Mouse (Mus musculus) B cell, adult 62 days (primary cell): ENCODE data around the gene Rpl13a. TPM values are rescaled to one million over a fixed set of nuclear protein-coding genes. Genes with fewer than 3 reads are reported as not detected.

Experiments used
- total RNA-seq: library from RNA; stranded (reverse); gene quantifications from 4 replicates; pipeline ENCODE4 v1.2.4, GENCODE M21; 2023

The Rpl13a gene
- 4,153 to 4,573 TPM (median 4,453 TPM) in 4 replicates for total RNA-seq

GRCm38 (mm10) chr7:45128624-45129246 is at the start of gene Rpl13a:
Rpl13a (minus strand) TSS chr7:45128761.

GRCm38 (mm10) chr7:45163735-45164490 is 35.4 kb upstream of the Rpl13a start, which contains the start of gene Slc17a7:
Slc17a7 (plus strand) TSS chr7:45163949.

GRCm38 (mm10) chr7:45154096-45154992 is 25.8 kb upstream of the Rpl13a start, which contains the start of the genes Pih1d1 and Aldh16a1:
Pih1d1 (plus strand) TSS chr7:45154303.
Aldh16a1 (minus strand) TSS chr7:45154584.

GRCm38 (mm10) chr7:45135993-45136567 is 7.5 kb upstream of the Rpl13a start, which contains the start of the genes Gm45713 and Flt3l:
Gm45713 (minus strand) TSS chr7:45136231.
Flt3l (minus strand) TSS chr7:45136432.

GRCm38 (mm10) chr7:45124224-45125143 is 4.1 kb downstream of the Rpl13a start, which contains the start of gene Rps11:
Rps11 (minus strand) TSS chr7:45124439.

GRCm38 (mm10) chr7:45103652-45104180 is 24.8 kb downstream of the Rpl13a start, which contains the start of gene Fcgrt:
Fcgrt (minus strand) TSS chr7:45103851.

GRCm38 (mm10) chr7:45092048-45092447 is 36.5 kb downstream of the Rpl13a start, which contains the start of gene Rcn3:
Rcn3 (minus strand) TSS chr7:45092221.

Other genes with a start within 250 kb of the Rpl13a start
- 55.3 to 70.3 TPM (median 69.2 TPM) in 4 replicates for gene Med25, start 236.0 kb downstream of the Rpl13a start, total RNA-seq
- gene Fuz, start 232.7 kb downstream of the Rpl13a start, total RNA-seq: 23.2 to 35.7 TPM (median 31.8 TPM) in 4 replicates
- 80.9 to 89.4 TPM (median 83.8 TPM) in 4 replicates for gene Ap2a1, start 199.3 kb downstream of the Rpl13a start, total RNA-seq
- gene Tsks, start 185.6 kb downstream of the Rpl13a start, total RNA-seq: not detected in 4 replicates
- gene Cpt1c, start 153.9 kb downstream of the Rpl13a start, total RNA-seq: 0.60 TPM in 1 of 4 replicates, not detected in the others
- gene Prmt1, start 142.2 kb downstream of the Rpl13a start, total RNA-seq: 144 to 150 TPM (median 149 TPM) in 4 replicates
- 149 to 182 TPM (median 160 TPM) in 4 replicates for gene Irf3, start 131.1 kb downstream of the Rpl13a start, total RNA-seq
- 31.3 to 35.1 TPM (median 34.3 TPM) in 4 replicates for gene Bcl2l12, start 130.0 kb downstream of the Rpl13a start, total RNA-seq
- 92.2 to 102 TPM (median 101 TPM) in 4 replicates for gene Scaf1, start 112.4 kb downstream of the Rpl13a start, total RNA-seq
- 13.1 to 16.8 TPM (median 14.4 TPM) in 4 replicates for gene Rras, start 110.8 kb downstream of the Rpl13a start, total RNA-seq
- gene Prr12, start 75.9 kb downstream of the Rpl13a start, total RNA-seq: 69.9 to 75.6 TPM (median 73.7 TPM) in 4 replicates
- 51.4 to 59.1 TPM (median 57.5 TPM) in 4 replicates for gene Nosip, start 66.3 kb downstream of the Rpl13a start, total RNA-seq
- 2.5 to 3.6 TPM (median 3.0 TPM) in 4 replicates for gene Prrg2, start 66.1 kb downstream of the Rpl13a start, total RNA-seq
- gene Rcn3, start 36.5 kb downstream of the Rpl13a start, total RNA-seq: 2.1 to 5.0 TPM (median 2.8 TPM) in 4 replicates
- 27.9 to 34.9 TPM (median 30.5 TPM) in 4 replicates for gene Fcgrt, start 24.9 kb downstream of the Rpl13a start, total RNA-seq
- gene Rps11, start 4.3 kb downstream of the Rpl13a start, total RNA-seq: 2,382 to 2,495 TPM (median 2,446 TPM) in 4 replicates
- not detected in 4 replicates for gene Gm45713, start 7.5 kb upstream of the Rpl13a start, total RNA-seq
- 65.5 to 79.4 TPM (median 71.3 TPM) in 4 replicates for gene Flt3l, start 7.7 kb upstream of the Rpl13a start, total RNA-seq
- gene Pih1d1, start 25.5 kb upstream of the Rpl13a start, total RNA-seq: 40.9 to 53.7 TPM (median 42.8 TPM) in 4 replicates
- 104 to 117 TPM (median 113 TPM) in 4 replicates for gene Aldh16a1, start 25.8 kb upstream of the Rpl13a start, total RNA-seq
- not detected in 4 replicates for gene Slc17a7, start 35.2 kb upstream of the Rpl13a start, total RNA-seq
- gene Gfy, start 50.8 kb upstream of the Rpl13a start, total RNA-seq: not detected in 4 replicates
- gene Pth2, start 52.2 kb upstream of the Rpl13a start, total RNA-seq: not detected in 4 replicates
- 0.33 to 1.3 TPM (median 0.63 TPM) in 4 replicates for gene Ccdc155, start 76.1 kb upstream of the Rpl13a start, total RNA-seq
- 0.86 to 2.6 TPM (median 1.2 TPM) in 3 of 4 replicates, not detected in the other for gene Dkkl1, start 83.4 kb upstream of the Rpl13a start, total RNA-seq
- not detected in 4 replicates for gene Tead2, start 87.0 kb upstream of the Rpl13a start, total RNA-seq
- 1,712 to 1,809 TPM (median 1,728 TPM) in 4 replicates for gene Cd37, start 110.4 kb upstream of the Rpl13a start, total RNA-seq
- gene Slc6a16, start 112.3 kb upstream of the Rpl13a start, total RNA-seq: not detected in 4 replicates
- 0.95 to 1.4 TPM (median 0.98 TPM) in 3 of 4 replicates, not detected in the other for gene Slc6a21, start 148.8 kb upstream of the Rpl13a start, total RNA-seq
- gene Trpm4, start 205.0 kb upstream of the Rpl13a start, total RNA-seq: 10.6 to 12.8 TPM (median 11.5 TPM) in 4 replicates
- gene Hrc, start 206.5 kb upstream of the Rpl13a start, total RNA-seq: not detected in 4 replicates
- gene Ppfia3, start 238.3 kb upstream of the Rpl13a start, total RNA-seq: 0.21 to 0.47 TPM (median 0.43 TPM) in 3 of 4 replicates, not detected in the other
- 1.8 to 2.4 TPM in 2 of 4 replicates, not detected in the others for gene Lin7b, start 241.8 kb upstream of the Rpl13a start, total RNA-seq